Mouse (Mus musculus) kidney, adult 18-20 months (tissue): ENCODE measurements at regions not wholly inside any gene's neighbourhood (a gene's known extent, or its start where the extent isn't known, plus 50 kb on each side); places are given as distances from the start of the nearest gene placed in this dataset.
"Not testable (repeated sequence)": the region's sequence is repeated elsewhere in the genome, so short reads cannot be mapped to it uniquely, and the experiment has no call there.

Experiments used
- DNase-seq: peaks from one replicate; pipeline ENCODE4 v3.0.0; 2021

DNA sequence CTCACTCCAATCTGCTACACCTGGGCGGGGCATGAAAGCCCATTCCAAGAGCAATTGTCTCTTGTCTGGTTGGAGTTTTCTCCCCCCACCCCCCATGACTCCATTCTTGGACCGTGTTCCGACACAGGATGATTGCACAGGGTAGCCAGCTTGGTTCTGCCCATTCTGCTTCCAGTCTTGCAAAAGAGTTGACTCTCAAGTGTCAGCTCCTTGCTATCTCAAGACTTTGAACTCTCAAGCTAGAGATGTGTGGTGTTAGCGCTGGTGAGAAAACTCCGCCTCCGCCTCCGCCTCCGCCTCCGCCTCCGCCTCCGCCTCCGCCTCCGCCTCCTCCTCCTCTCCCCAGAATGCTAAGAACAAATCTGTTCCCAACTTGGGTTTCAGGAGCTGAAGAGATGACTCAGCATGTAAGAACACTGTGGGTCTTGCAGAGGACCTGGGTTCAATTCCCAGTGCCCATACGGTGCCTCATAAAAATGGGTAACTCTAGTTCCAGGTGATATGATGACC is 135.1 kb downstream of the Bcat1 start:
- DNase-seq, result no peak

GRCm38 (mm10) chr6:144938613-144939236 is 137.3 kb downstream of the Bcat1 start:
- no peak for DNase-seq

DNA sequence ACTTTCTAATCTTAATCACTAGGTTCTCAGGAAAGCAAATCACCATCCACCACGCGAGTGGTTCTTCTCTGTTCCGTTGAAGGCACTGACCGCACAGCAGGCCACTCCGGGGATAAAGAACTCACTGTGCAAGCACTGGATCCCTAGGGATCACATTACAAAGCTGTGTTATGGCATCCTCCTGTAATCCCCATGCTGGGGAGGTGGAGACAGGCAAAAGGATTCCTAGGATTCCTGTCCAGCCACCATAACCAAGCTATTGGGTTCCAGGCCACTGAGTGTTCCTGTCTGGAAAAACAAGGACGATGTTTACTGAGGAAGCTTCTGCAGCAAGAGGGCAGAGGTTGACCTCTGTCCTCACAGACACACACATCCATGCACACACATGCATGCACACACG is 138.8 kb downstream of the Bcat1 start:
- no peak for DNase-seq

- no peak for DNase-seq
These were observed 142.2 kb downstream of the Bcat1 start for GRCm38 (mm10) chr6:144933722-144934235.

DNA sequence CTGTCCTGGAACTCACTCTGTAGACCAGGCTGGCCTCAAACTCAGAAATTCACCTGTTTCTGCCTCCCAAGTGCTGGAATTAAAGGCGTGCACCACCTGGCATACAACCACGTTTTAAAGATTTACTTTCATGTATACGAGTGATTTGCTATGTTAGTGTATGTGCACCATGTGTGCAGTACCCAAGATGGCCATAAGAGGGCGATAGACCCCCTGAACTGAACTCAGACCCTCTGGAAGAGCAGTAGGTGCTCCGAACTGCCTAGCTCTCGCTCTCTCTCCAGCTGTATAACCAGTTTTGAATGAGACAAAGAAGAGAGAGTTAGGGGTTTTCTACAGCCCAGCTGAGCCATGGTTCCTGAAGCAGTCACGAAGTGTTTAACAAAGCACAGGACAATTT is 143.6 kb downstream of the Bcat1 start:
- no peak for DNase-seq

DNA sequence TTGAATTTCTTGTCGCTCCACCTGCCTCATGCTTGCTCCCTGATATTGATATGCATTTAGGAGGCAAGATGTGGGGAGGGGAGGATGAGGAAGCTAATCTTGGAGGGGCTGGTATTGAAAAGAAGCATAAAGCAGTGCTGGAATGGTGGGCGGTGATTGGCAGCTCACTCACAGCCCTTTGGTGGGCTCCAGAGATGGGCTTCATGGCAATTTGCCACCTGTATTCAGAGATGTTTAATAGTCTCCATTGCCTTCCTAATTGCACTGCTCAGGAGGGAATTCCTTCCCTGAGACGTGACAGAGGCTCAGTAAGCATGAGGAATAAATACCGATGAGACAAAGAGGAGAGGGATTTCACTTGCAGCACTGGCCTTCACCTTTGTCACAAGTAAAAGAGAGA is 146.0 kb downstream of the Bcat1 start:
- DNase-seq, result no peak

GRCm38 (mm10) chr6:144929262-144929855 is 146.6 kb downstream of the Bcat1 start:
- DNase-seq, result no peak

DNA sequence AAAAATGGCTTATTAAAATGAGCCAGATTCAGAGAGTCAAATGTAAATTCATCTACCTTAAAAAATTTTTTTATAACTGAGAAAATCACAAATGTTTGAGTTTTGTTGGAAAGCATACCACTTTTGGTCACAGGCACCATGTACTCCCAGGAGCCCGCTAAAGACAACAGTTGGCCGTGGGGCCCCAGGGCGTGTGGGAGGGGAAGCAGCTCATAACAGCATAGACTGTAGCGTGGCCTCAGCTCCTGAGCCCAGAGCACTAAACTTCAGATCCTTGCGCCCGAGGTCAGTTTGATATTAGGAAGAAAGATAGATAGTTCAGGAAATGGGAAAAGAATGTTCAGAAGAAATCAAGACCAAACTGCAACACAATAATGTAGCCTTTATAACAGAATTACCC is 145.8 kb upstream of the Sox5 start:
- no peak for DNase-seq

GRCm38 (mm10) chr6:144922762-144923161 is 141.0 kb upstream of the Sox5 start:
- DNase-seq, result peak; percentile 9

- DNase-seq, result no peak
These were observed 138.0 kb upstream of the Sox5 start for GRCm38 (mm10) chr6:144919750-144920149.

DNA sequence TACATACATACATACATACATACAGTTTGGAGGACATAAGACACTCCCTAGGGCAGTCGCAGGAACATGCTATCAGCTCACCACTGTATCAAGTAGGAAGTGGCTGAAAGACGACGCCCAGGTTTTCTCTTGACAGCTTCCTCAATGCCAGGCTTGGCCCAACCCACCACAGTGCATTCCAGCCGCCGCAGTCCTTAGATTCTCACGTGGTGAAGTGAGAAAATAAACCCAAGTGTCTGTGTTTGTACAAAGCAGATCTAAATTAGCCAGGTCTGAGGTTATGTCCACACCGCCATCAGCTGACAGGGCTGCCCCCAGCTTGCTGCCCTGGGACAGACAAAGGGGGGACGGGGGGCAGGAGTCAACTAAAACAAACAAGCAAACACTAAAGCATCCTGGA is 135.4 kb upstream of the Sox5 start:
- DNase-seq, result no peak

GRCm38 (mm10) chr6:144911781-144912180 is 130.0 kb upstream of the Sox5 start:
- no peak for DNase-seq

GRCm38 (mm10) chr6:144910392-144910791 is 128.6 kb upstream of the Sox5 start:
- DNase-seq, result no peak

- no peak for DNase-seq
These were observed 126.9 kb upstream of the Sox5 start for GRCm38 (mm10) chr6:144908646-144909045.

DNA sequence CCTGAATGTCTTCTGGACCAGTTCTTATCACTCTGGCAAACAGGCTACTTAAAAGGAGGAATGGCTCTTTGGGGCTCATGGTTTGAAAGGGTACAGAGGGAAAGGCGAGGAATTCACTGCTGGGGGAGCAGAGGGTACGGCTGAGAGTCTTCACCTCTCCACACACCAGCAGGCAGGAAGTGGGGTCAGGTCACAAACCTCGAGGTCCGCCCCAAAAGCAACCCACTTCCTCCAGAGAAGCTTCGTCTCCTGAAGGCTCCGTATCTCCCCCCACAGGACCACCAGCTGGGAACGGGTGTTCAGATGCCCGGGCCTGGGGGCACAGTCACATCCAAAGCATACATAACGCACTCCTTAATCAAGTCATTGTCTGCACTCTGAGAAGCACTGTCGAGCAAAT is 121.4 kb upstream of the Sox5 start:
- DNase-seq, result no peak

DNA sequence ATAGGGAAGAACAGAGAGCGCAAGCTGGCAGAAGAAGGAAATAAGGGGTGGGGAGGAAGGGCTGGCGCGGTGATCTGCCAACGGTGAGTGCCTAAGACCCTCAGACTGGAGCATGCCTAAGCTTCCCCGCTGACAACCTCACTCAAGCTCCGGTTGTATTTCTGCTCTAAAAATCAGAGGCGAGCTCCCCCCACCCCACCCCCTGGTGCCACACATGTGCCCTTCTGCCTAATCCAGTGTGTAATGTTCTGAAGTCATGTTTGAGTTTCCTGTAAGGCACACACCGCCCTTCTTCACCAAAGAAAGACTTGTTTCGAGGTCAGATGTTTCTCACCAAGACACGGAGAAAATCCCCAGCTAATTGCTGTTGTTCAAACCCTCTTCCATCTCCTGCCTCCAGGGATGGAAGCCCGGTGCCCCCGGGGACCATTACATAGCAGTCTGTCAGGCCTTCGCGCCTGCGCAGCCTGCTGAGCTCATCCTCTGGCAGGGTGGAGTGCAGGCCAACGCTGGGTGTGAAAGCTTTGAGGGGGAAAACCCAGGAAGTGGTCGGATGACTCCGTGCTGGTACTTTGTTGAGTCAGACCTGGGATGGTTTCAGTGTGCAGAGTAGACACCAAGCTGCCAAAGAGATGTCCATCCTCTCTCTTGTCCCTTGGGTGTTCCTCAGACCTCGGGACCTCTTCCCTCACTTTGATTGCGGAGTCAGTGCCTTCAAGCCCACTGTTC is 120.7 kb upstream of the Sox5 start:
- no peak for DNase-seq

DNA sequence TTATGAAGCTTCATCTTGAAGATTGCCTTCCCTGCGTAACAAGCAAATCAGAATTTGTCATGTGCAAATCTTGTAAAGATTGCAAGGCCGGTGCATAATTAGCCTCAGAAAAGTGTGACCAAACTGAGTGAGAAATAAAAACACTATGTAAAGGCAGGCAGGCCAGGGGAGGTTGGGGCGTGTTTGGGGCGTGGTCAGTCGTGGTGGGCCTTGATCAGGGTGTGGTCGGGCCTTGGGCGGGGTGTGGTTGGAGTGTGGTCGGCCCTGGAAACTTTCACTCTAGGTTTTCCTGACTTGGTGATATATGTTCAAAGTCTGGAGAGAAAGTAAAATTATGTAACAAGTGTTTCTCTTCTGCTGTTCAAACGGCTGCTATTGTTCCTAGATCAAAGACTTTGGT is 120.0 kb upstream of the Sox5 start:
- no peak for DNase-seq

GRCm38 (mm10) chr6:144900858-144901257 is 119.1 kb upstream of the Sox5 start:
- DNase-seq, result not testable (repeated sequence)

DNA sequence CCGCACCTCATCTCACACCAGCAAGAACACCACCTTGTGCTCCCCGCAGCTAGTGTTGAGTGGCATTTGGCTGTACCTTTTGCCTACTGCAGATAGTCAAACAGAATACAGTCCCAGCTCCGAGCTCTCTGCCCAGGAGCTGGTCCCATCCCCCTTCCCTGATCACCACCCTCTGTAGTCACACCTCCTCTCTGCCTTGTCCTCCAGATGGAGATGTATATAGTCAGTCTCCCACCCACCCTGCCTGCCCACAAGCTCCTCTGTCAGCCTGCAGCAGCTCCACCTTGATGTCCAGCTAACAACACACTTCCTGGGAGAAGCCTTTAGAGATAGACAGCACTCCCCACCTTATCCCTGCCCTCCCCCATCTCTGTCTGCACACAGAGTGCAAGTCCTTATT is 115.7 kb upstream of the Sox5 start:
- DNase-seq, result no peak

DNA sequence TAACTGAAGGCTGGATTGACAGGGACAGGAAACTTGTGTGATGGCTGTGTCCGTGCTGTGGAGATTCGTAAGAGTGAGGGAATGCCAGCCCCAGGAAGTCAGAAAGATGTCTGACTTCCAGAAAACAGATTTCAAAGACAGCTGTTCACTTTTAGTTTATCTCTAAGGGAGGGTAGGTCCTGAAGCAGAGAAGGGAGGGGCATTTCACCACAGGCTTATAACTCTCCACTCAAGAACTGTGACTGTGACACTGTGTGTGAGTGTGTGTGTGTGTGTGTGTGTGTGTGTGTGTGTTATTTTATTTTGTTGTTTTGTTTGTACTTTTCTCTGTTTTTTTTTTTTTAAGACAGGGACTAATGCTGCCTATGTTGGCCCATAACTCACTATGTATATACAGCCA is 109.1 kb upstream of the Sox5 start:
- DNase-seq, result no peak

DNA sequence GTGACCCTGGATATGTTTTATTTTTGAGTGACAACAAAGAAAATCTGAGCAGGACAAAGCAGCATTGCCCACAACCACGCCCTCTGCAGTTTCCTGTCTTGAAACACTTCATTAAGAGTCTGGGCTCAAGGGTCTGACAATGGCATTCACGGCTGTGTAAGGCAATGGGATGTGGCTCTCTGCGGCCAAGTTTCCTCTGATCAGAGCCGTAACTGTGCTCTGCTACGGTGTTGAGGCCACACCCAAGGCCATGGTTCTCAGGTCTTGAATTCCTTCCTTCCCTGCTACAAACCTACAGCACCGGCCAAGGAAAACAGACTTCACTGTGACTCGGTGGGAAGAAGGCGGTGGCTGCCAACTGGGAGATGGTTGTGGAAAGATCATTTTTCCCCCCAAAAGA is 108.4 kb upstream of the Sox5 start:
- no peak for DNase-seq

GRCm38 (mm10) chr6:144883117-144883516 is 101.3 kb upstream of the Sox5 start:
- DNase-seq, result no peak

DNA sequence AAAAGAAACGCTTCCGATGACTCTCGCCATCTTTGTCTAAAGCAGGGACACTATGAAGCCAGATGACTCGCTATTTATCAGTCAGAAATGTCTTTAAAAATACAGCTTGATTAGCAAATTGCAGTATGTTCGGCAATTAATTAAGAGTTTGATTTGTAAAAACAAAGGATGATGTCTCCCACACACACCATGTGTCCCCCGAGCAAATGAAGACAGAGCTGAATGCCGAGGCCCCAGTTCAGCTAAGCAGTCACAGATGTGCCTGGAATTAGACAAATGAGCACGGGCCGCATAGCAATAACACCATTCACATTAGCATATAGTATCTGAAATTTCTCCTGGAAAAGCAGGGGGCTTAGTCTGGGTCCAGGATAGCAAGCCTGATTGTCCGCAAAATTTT is 98.3 kb upstream of the Sox5 start:
- no peak for DNase-seq

- no peak for DNase-seq
These were observed 95.0 kb upstream of the Sox5 start for GRCm38 (mm10) chr6:144876758-144877157.
